Mouse (Mus musculus): Measurements from ENCODE around the gene Gm10644. TPM values are rescaled to one million over a fixed set of nuclear protein-coding genes. Genes with fewer than 3 reads are reported as not detected.

Gene Gm10644
- polyA plus RNA-seq (2014; fragmentation: Nextera tagmentation; extraction: Ambion mirVana), result 0.76 and 0.81 TPM in 2 replicates

DNA sequence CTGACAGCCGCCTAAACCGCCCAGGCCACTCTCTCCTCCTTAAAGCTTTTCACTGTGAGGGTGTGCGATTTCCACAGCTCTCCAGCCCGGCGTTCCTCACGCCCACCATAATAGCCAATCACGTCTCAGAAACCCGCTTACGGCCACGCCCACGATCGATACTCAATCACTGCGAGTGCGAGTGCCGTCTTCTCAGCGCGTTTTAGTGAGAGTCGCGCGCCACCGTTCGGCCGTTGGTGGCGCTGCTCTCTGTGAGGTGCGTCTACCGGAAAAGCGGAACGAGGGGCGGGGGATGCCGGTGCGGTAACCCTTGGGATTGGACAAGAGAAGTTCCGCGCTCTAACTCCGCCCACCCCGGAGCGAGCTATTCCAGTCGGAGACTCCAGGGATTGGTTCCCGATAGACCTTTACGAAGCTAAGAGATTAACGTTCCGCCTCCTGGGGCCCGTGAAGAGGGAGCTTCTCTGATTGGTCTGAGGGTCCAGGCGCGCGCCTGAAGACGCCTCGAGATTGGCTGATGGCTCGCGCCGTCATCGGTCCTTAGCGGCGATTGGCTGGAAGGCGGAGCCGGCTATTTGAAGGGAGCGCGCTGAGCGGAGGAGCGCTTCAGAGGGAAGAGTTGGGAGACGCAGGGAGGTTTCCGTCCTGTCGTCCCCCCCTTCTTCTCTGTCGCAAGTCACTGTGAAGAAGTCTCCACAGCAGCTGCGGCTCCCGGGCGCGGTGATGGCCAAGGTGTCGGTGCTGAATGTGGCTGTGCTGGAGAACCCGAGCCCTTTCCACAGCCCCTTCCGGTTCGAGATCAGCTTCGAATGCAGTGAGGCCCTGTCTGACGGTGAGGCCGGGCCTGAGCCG is at the start of gene Gm10644, which contains the start of gene Asf1b:
TSS of gene Gm10644 (minus strand) at position 100 of the 852 bp plus-strand sequence.
TSS of gene Asf1b (plus strand) at position 402 of the 852 bp plus-strand sequence.
- H3K9me3 ChIP-seq (ENCODE audit: control insufficient read depth, low read length), result no peaks in the 10 kb centered on the region
- no peaks in the 10 kb centered on the region for H3K36me3 ChIP-seq (ENCODE audit: control insufficient read depth, insufficient read depth, low read length)
- ATAC-seq (ENCODE audit: insufficient number of reproducible peaks, low FRiP score, low TSS enrichment, low read depth) (peak; percentile 100), DNase-seq (ENCODE audit: low spot score) (peak; percentile 99)
- no peaks in the 10 kb centered on the region for H3K27me3 ChIP-seq (ENCODE audit: control insufficient read depth, insufficient read depth, low read length)
- H3K4me1 ChIP-seq (ENCODE audit: control insufficient read depth, insufficient read depth, low read length), result peaks cover 7% of the 10 kb centered on the region
- peak within 1 kb of the TSS; percentile 81 for H3K4me2 ChIP-seq (ENCODE audit: low read depth, severe bottlenecking)
- peak within 1 kb of the TSS; percentile 51 for H3K9ac ChIP-seq (ENCODE audit: low read length)
- H3K4me3 ChIP-seq (ENCODE audit: low read depth, low read length), result peak within 1 kb of the TSS; percentile 79
- H3K27ac ChIP-seq (replicated peaks; ENCODE audit: low read depth, low read length), result no peak within 1 kb of the TSS; the same call in 1 of the 2 replicates
- under 1% methylated on average over 75 of the region's 75 CpGs for WGBS

DNA sequence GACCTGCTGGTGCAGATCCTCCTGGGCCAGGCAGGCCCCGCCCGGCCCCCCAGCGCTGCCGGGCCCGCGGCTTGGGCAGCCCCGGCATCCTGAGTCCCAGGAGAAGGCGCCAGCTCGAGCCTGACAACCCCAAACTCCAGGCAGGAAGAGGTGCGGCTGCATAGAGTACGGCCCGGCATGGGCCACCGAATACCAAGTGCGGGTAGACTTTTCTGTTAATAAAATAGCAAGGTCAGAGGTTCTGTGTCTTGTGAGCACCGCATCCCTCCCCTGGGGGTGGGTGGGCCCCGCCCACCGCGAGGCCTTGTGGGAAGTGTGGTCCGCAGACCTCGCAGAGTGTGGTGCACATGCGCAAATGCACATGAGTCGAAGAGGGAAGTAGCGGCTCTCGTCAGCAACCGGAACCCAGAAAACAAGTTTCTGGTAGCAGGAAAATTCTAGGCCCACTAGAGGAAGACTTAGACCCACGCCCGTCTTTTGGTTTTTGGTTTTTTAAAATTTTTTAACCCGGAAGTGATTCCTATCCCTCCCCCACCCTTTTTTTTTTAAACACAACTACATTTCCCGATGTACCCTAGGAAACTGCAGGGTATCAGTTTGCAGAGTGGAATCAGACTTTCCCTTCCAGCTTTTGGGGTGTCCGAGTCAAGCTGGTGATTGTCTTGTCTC is 49.7 kb upstream of the Gm10644 start:
- ATAC-seq (ENCODE audit: insufficient number of reproducible peaks, low FRiP score, low TSS enrichment, low read depth) (peak; percentile 77), DNase-seq (ENCODE audit: low spot score) (peak; percentile 94)
- peak overlapping the region; percentile 76 for H3K4me2 ChIP-seq (ENCODE audit: low read depth, severe bottlenecking)

DNA sequence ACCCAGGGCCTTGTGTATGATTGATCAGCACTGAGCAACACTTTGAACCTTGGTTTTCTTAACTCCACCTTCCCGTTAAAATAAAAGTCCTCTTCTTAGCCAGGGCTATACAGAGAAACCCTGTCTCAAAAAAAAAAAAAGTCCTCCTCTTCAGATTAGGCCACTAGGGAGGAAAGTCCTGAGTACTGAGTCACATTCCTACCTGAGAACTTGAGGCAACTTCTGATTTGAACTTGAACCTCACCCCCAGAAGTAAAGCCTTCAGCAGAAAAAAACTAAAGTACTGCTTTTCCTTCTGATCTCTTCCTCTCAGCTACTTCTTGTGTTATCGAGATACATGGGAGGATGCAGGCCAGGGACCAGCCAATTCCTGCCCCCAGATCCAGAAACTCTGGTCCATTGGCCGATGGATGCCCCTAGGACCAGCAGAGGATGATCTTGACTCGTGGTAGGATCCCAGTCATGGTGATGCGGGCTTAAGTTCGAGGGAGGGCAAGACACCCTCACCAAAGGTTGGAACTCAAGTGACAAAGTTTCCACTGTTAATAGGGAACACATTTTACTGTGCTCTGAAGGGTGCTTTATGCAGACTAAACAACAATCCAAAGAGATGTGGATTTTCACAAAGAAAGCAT is 48.7 kb upstream of the Gm10644 start:
- ATAC-seq (ENCODE audit: insufficient number of reproducible peaks, low FRiP score, low TSS enrichment, low read depth) (no peak), DNase-seq (ENCODE audit: low spot score) (no peak)
- 75% methylated on average over 6 of the region's 6 CpGs for WGBS
- no peaks in the 10 kb centered on the region for H3K9me3 ChIP-seq (ENCODE audit: control insufficient read depth, low read length)
- H3K27me3 ChIP-seq (ENCODE audit: control insufficient read depth, insufficient read depth, low read length), result 0 out of 2 replicates have a peak, but pooled peaks cover 6% of the 10 kb centered on the region
- H3K27ac ChIP-seq (replicated peaks; ENCODE audit: low read depth, low read length), result no peak overlapping the region
- peaks cover 18% of the 10 kb centered on the region for H3K4me1 ChIP-seq (ENCODE audit: control insufficient read depth, insufficient read depth, low read length)
- no peak overlapping the region; the same call in 1 of the 2 replicates for H3K9ac ChIP-seq (ENCODE audit: low read length)
- H3K4me2 ChIP-seq (ENCODE audit: low read depth, severe bottlenecking), result peak overlapping the region; percentile 76
- H3K36me3 ChIP-seq (ENCODE audit: control insufficient read depth, insufficient read depth, low read length), result peaks cover 5% of the 10 kb centered on the region; the same call in 1 of the 2 replicates
- peak overlapping the region; percentile 40 for H3K4me3 ChIP-seq (ENCODE audit: low read depth, low read length)

More for the DNA sequence above, 49.7 kb upstream of the Gm10644 start:
- peaks cover 1% of the 10 kb centered on the region; the same call in 1 of the 2 replicates for H3K36me3 ChIP-seq (ENCODE audit: control insufficient read depth, insufficient read depth, low read length)
- H3K9ac ChIP-seq (ENCODE audit: low read length), result peak overlapping the region; percentile 60
- 0 out of 2 replicates have a peak, but pooled peaks cover 6% of the 10 kb centered on the region for H3K27me3 ChIP-seq (ENCODE audit: control insufficient read depth, insufficient read depth, low read length)
- WGBS, result 1% methylated on average over 30 of the region's 30 CpGs
- peak overlapping the region; percentile 49; the same call in 1 of the 2 replicates for H3K27ac ChIP-seq (replicated peaks; ENCODE audit: low read depth, low read length)
- H3K4me3 ChIP-seq (ENCODE audit: low read depth, low read length), result peak overlapping the region; percentile 40
- no peaks in the 10 kb centered on the region for H3K9me3 ChIP-seq (ENCODE audit: control insufficient read depth, low read length)
- peaks cover 9% of the 10 kb centered on the region for H3K4me1 ChIP-seq (ENCODE audit: control insufficient read depth, insufficient read depth, low read length)

DNA sequence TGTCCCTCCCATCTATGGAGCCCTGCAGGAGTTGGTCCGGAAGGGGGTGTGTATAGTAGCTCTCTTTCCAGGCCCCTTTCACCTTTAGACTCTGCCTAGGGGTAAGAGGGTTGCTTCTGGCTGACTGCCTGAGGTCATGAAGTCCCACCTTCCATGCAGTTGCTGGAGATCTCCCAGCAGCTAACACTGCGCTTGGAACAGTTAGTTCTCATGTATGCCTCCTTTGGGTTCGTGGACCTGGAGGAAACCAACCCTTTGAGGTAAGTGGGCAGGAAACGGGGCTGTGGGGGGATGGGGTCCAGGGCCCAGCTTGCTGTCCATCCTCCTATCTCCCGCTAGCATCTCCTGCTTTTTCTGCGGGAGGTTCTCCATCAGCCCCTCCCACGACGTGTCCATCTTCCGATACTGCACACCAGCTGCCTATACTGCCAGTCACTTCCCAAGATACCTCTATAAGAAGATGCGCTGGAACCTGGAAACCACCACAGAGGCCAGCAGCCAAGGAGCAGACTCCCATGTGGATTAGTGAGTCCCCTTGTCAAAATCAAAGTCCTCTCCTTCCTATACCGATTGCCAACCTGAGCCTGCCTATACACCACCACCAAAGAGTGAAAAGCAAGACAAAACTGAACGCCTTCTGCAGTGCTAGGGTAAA is 48.1 kb upstream of the Gm10644 start:
- 71% methylated on average over 12 of the region's 12 CpGs for WGBS
- Histone ChIP-seq H3K9me3 (ENCODE audit: control insufficient read depth, low read length) (no peaks in the 10 kb centered on the region), H3K4me1 (ENCODE audit: control insufficient read depth, insufficient read depth, low read length) (peaks cover 18% of the 10 kb centered on the region), H3K9ac (ENCODE audit: low read length) (no peak overlapping the region), H3K36me3 (ENCODE audit: control insufficient read depth, insufficient read depth, low read length) (peaks cover 5% of the 10 kb centered on the region; the same call in 1 of the 2 replicates), H3K4me2 (ENCODE audit: low read depth, severe bottlenecking) (no peak overlapping the region), H3K27ac (replicated peaks; ENCODE audit: low read depth, low read length) (no peak overlapping the region), H3K4me3 (ENCODE audit: low read depth, low read length) (no peak overlapping the region), H3K27me3 (ENCODE audit: control insufficient read depth, insufficient read depth, low read length) (0 out of 2 replicates have a peak, but pooled peaks cover 6% of the 10 kb centered on the region)
- no peak for DNase-seq (ENCODE audit: low spot score)
- ATAC-seq (ENCODE audit: insufficient number of reproducible peaks, low FRiP score, low TSS enrichment, low read depth), result no peak

DNA sequence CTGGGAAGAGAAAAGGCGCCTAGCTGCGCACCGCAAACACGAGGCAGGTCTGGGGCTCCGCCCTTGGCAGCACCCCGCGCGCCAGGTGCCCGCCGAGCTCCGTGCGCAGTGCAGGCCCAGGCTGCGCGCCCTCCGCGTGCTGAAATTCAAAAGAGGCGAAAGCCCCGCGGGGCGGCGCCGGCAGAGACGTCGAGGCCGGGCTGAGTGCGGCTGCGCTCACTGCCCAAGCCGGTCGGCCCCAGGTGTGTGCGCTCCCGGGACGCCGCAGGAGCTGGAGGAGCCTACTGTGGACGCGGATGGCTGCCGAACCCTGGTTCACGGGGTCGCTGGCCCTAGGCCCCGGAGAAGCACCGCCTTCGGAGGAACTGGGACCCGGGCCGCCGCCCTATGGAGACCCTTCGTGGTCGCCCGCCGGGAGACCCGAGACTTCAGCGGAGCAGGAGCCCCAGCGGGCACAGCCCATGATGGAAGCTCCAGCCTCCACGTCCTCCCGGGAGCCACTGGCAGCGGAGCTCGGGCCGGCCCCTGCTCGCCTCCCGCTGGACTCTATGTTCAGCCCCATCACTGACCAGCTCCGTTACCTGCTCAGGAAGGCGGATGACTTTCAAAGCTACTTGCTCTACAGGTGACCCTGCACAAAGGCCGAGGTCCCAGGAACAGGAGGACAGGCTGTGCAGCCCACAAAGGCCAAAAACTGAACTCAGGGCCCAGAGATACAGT is 46.4 kb upstream of the Gm10644 start, which contains the start of gene 1700067K01Rik:
TSS of gene 1700067K01Rik (plus strand) at position 222 of the 720 bp plus-strand sequence.
- Histone ChIP-seq H3K4me2 (ENCODE audit: low read depth, severe bottlenecking) (peak within 1 kb of the TSS; percentile 29), H3K9ac (ENCODE audit: low read length) (no peak within 1 kb of the TSS), H3K4me3 (ENCODE audit: low read depth, low read length) (0 out of 2 replicates have a peak within 1 kb of the TSS, but pooled peaks have one; percentile 5), H3K4me1 (ENCODE audit: control insufficient read depth, insufficient read depth, low read length) (peaks cover 18% of the 10 kb centered on the region), H3K36me3 (ENCODE audit: control insufficient read depth, insufficient read depth, low read length) (peaks cover 5% of the 10 kb centered on the region; the same call in 1 of the 2 replicates), H3K27ac (replicated peaks; ENCODE audit: low read depth, low read length) (no peak within 1 kb of the TSS), H3K9me3 (ENCODE audit: control insufficient read depth, low read length) (no peaks in the 10 kb centered on the region), H3K27me3 (ENCODE audit: control insufficient read depth, insufficient read depth, low read length) (0 out of 2 replicates have a peak, but pooled peaks cover 6% of the 10 kb centered on the region)
- WGBS, result 23% methylated on average over 48 of the region's 61 CpGs
- DNase-seq (ENCODE audit: low spot score) (no peak), ATAC-seq (ENCODE audit: insufficient number of reproducible peaks, low FRiP score, low TSS enrichment, low read depth) (no peak)

DNA sequence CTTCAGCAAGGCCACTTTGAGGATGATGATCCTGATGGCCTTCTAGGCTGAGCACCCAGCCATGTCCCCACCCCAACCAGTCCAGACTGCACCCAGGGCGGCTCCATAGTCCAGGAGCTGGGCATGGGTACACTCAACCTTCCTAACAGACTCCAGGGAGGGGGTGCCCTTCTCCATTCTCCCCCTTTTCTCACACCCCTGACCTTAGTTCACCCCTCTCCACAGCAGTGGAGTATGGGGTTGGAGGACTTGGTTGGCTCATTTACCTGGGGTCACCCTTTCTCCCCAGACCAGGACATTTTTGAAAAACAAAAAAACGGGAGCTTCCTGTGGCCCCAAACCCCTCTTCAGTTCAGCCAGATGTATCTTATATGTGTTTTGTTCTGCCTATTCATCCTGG is 44.8 kb upstream of the Gm10644 start:
- Histone ChIP-seq H3K4me1 (ENCODE audit: control insufficient read depth, insufficient read depth, low read length) (peaks cover 23% of the 10 kb centered on the region), H3K9ac (ENCODE audit: low read length) (0 out of 2 replicates have a peak overlapping the region, but pooled peaks have one; percentile 12), H3K4me2 (ENCODE audit: low read depth, severe bottlenecking) (no peak overlapping the region), H3K27me3 (ENCODE audit: control insufficient read depth, insufficient read depth, low read length) (0 out of 2 replicates have a peak, but pooled peaks cover 6% of the 10 kb centered on the region), H3K36me3 (ENCODE audit: control insufficient read depth, insufficient read depth, low read length) (peaks cover 5% of the 10 kb centered on the region; the same call in 1 of the 2 replicates), H3K27ac (replicated peaks; ENCODE audit: low read depth, low read length) (no peak overlapping the region), H3K9me3 (ENCODE audit: control insufficient read depth, low read length) (no peaks in the 10 kb centered on the region), H3K4me3 (ENCODE audit: low read depth, low read length) (peak overlapping the region; percentile 76)
- DNase-seq (ENCODE audit: low spot score) (no peak), ATAC-seq (ENCODE audit: insufficient number of reproducible peaks, low FRiP score, low TSS enrichment, low read depth) (no peak)
- 92% methylated on average over 2 of the region's 2 CpGs for WGBS

DNA sequence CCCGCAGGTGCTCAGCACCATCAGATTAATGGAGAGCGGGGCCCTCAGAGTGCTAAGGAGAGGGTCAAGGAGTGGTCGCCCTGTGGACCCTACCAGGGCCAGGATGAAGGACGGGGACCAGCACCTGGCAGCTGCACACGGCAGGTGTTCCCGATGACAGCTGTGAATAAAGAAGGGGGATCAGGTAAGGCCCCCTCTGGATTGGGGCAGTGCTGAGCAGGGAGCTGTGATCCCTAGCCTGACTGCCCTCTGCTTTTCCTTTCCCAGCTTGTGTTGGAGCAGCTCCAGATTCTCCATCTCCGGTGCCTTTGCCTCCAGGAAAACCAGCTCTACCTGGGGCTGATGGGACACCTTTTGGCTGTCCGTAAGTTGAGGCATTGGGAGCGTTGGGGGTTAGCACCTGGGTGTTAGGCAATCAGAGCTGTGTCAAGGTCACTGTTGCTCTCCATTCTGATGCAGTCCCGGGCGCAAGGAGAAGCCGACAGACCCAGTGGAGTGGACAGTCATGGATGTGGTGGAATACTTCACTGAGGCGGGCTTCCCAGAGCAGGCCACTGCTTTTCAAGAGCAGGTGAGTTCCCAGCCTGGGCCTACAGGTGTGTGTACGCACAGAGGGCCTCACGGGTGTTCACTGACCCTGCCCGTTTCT is 44.2 kb upstream of the Gm10644 start:
- Histone ChIP-seq H3K9ac (ENCODE audit: low read length) (peak overlapping the region; percentile 2), H3K4me3 (ENCODE audit: low read depth, low read length) (peak overlapping the region; percentile 76), H3K27ac (replicated peaks; ENCODE audit: low read depth, low read length) (no peak overlapping the region), H3K9me3 (ENCODE audit: control insufficient read depth, low read length) (no peaks in the 10 kb centered on the region), H3K36me3 (ENCODE audit: control insufficient read depth, insufficient read depth, low read length) (peaks cover 7% of the 10 kb centered on the region; the same call in 1 of the 2 replicates), H3K4me2 (ENCODE audit: low read depth, severe bottlenecking) (peak overlapping the region; percentile 90), H3K27me3 (ENCODE audit: control insufficient read depth, insufficient read depth, low read length) (0 out of 2 replicates have a peak, but pooled peaks cover 6% of the 10 kb centered on the region), H3K4me1 (ENCODE audit: control insufficient read depth, insufficient read depth, low read length) (peaks cover 20% of the 10 kb centered on the region)
- WGBS, result 68% methylated on average over 16 of the region's 16 CpGs
- ATAC-seq (ENCODE audit: insufficient number of reproducible peaks, low FRiP score, low TSS enrichment, low read depth) (no peak), DNase-seq (ENCODE audit: low spot score) (no peak)
